Mouse (Mus musculus): Measurements from ENCODE around the gene Ascc2. TPM values are rescaled to one million over a fixed set of nuclear protein-coding genes. Genes with fewer than 3 reads are reported as not detected.
A peak's percentile ranks its signal among the peaks of the same experiment; 100 is the strongest.
"Not testable (repeated sequence)": the region's sequence is repeated elsewhere in the genome, so short reads cannot be mapped to it uniquely, and the experiment has no call there.

Gene Ascc2
- total RNA-seq, 2 experiments from 2014 or later = 27.3 to 28.3 TPM

- intact Hi-C loops (cut with DNase I) = no loop called here
- no peak for DNase-seq
These were observed 42.6 kb downstream of the Ascc2 start for GRCm38 (mm10) chr11:4680126-4680525.

- intact Hi-C loops (cut with DNase I) = no loop called here
- no peak for DNase-seq
These were observed 46.0 kb downstream of the Ascc2 start for GRCm38 (mm10) chr11:4683516-4683915.

GRCm38 (mm10) chr11:4684186-4684585, 46.6 kb downstream of the Ascc2 start:
- intact Hi-C loops (cut with DNase I) = no loop called here
- DNase-seq = no peak

GRCm38 (mm10) chr11:4685071-4685470, 47.5 kb downstream of the Ascc2 start:
- DNase-seq = peak; percentile 14
- intact Hi-C loops (cut with DNase I) = no loop called here

GRCm38 (mm10) chr11:4685510-4685909, 48.0 kb downstream of the Ascc2 start:
- no peak for DNase-seq
- intact Hi-C loops (cut with DNase I) = no loop called here

GRCm38 (mm10) chr11:4687027-4687426, 49.5 kb downstream of the Ascc2 start:
- no peak for DNase-seq
- intact Hi-C loops (cut with DNase I) = no loop called here

- intact Hi-C loops (cut with DNase I) = no loop called here
- no peak for DNase-seq
These were observed 50.3 kb downstream of the Ascc2 start for GRCm38 (mm10) chr11:4687874-4688273.

GRCm38 (mm10) chr11:4688632-4689380, 51.3 kb downstream of the Ascc2 start:
- DNase-seq = no peak
- intact Hi-C loops (cut with DNase I) = no loop called here

- DNase-seq = no peak
- intact Hi-C loops (cut with DNase I) = no loop called here
These were observed 52.8 kb downstream of the Ascc2 start for GRCm38 (mm10) chr11:4690353-4690752.

- intact Hi-C loops (cut with DNase I) = no loop called here
- DNase-seq = peak; percentile 61
These were observed 53.7 kb downstream of the Ascc2 start for GRCm38 (mm10) chr11:4691213-4691612.

GRCm38 (mm10) chr11:4692162-4692561, 54.6 kb downstream of the Ascc2 start:
- DNase-seq = no peak
- intact Hi-C loops (cut with DNase I) = no loop called here

GRCm38 (mm10) chr11:4697043-4697983, 59.8 kb downstream of the Ascc2 start:
- DNase-seq = peak; percentile 56
- intact Hi-C loops (cut with DNase I) = no loop called here

GRCm38 (mm10) chr11:4700726-4701125, 63.2 kb downstream of the Ascc2 start:
- intact Hi-C loops (cut with DNase I) = no loop called here
- DNase-seq = no peak

GRCm38 (mm10) chr11:4703688-4704071, 66.1 kb downstream of the Ascc2 start:
- DNase-seq = no peak
- intact Hi-C loops (cut with DNase I) = no loop called here

GRCm38 (mm10) chr11:4704072-4704964, 66.8 kb downstream of the Ascc2 start, which contains the start of the genes Uqcr10 and Zmat5:
Uqcr10 (minus strand) TSS chr11:4704342.
Zmat5 (plus strand) TSS chr11:4704678.
- intact Hi-C loops (cut with DNase I) = no loop called here
- DNase-seq = peak; percentile 94

GRCm38 (mm10) chr11:4705178-4705577, 67.6 kb downstream of the Ascc2 start:
- intact Hi-C loops (cut with DNase I) = no loop called here
- DNase-seq = no peak

GRCm38 (mm10) chr11:4710188-4710587, 72.6 kb downstream of the Ascc2 start:
- intact Hi-C loops (cut with DNase I); DNase-seq: not testable (repeated sequence)

- intact Hi-C loops (cut with DNase I) = no loop called here
- DNase-seq = no peak
These were observed 75.3 kb downstream of the Ascc2 start for GRCm38 (mm10) chr11:4712822-4713221.

GRCm38 (mm10) chr11:4714727-4715126, 77.2 kb downstream of the Ascc2 start:
- intact Hi-C loops (cut with DNase I) = no loop called here
- no peak for DNase-seq

GRCm38 (mm10) chr11:4715596-4715995, 78.0 kb downstream of the Ascc2 start:
- intact Hi-C loops (cut with DNase I) = no loop called here
- DNase-seq = no peak

Measured in left cerebral cortex, postnatal 4 days (tissue).